Mouse (Mus musculus): Measurements from ENCODE around the gene Iqgap1. TPM values are rescaled to one million over a fixed set of nuclear protein-coding genes. Genes with fewer than 3 reads are reported as not detected.

The Iqgap1 gene
- polyA plus RNA-seq (2015; fragmentation: Nextera tagmentation; extraction: Ambion mirVana), result 95.2 and 95.3 TPM in 2 replicates

DNA sequence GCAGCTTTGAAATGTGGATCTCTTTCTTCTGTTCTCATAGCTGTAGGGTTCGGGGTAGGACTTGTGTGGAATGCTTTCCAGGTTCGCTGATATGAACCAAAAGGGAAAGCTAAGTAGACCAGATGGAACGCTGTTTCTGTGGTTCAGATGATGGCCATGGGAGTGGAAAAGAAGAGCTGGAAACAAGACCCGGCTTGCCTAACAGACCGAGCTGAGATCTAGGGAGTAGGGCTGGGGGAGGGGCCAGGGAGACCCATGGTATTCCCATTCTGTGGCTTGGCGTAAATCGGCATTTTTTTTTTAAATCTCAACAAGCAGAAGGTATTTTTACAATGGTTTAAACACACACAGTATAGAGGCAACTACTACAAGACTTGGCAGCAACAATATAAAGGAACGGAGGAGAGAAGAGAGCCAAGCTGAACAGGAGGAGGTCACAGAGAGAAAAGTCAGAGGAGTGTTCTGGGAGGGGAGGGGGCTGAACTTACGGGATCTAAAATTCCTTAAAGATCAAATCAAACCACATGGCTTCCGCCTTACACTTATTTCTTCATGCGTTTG, at the start of gene Iqgap1:
Iqgap1 (minus strand) TSS at position 132 of the 561 bp plus-strand sequence.
- no peaks in the 10 kb centered on the region for H3K36me3 ChIP-seq
- H3K4me3 ChIP-seq (replicated peaks), result no peak within 1 kb of the TSS
- peaks cover 43% of the 10 kb centered on the region for H3K4me1 ChIP-seq
- H3K4me2 ChIP-seq, result peak within 1 kb of the TSS; percentile 27
- no peak within 1 kb of the TSS for H3K9ac ChIP-seq
- WGBS, result 23% methylated on average over 11 of the region's 11 CpGs
- no peaks in the 10 kb centered on the region for H3K9me3 ChIP-seq (replicated peaks)
- 0 out of 2 replicates have a peak, but pooled peaks have one; percentile 11 for ATAC-seq (replicated peaks; ENCODE audit: low FRiP score)
- H3K27me3 ChIP-seq, result no peaks in the 10 kb centered on the region
- peak within 1 kb of the TSS; percentile 91 for H3K27ac ChIP-seq

DNA sequence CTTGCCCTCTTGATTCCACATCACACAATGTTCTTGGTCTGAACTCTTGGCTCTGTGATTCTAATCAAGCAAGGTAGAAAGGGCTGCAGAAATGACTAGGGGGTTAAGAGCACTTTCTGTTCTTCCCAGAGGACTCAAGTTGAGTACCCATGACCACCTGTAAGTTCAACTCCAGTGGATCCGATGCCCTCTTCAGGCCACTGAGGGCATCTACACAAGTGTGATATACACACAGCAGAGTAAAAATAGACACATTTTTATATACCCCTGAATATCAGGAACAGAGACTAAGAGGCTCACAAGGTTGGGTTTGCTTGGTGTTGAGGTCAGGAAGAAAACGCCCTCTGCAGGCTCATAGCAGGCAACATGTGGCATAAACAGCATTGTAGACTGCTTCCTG, 47.9 kb upstream of the Iqgap1 start:
- no peaks in the 10 kb centered on the region for H3K27me3 ChIP-seq
- no peak overlapping the region for H3K9ac ChIP-seq
- H3K9me3 ChIP-seq (replicated peaks), result no peaks in the 10 kb centered on the region
- H3K27ac ChIP-seq, result no peak overlapping the region
- no peak for ATAC-seq (replicated peaks; ENCODE audit: low FRiP score)
- no peak overlapping the region for H3K4me2 ChIP-seq
- WGBS, result 95% methylated on average over 2 of the region's 2 CpGs
- no peak overlapping the region for H3K4me3 ChIP-seq (replicated peaks)
- peaks cover 93% of the 10 kb centered on the region for H3K36me3 ChIP-seq
- no peaks in the 10 kb centered on the region for H3K4me1 ChIP-seq

DNA sequence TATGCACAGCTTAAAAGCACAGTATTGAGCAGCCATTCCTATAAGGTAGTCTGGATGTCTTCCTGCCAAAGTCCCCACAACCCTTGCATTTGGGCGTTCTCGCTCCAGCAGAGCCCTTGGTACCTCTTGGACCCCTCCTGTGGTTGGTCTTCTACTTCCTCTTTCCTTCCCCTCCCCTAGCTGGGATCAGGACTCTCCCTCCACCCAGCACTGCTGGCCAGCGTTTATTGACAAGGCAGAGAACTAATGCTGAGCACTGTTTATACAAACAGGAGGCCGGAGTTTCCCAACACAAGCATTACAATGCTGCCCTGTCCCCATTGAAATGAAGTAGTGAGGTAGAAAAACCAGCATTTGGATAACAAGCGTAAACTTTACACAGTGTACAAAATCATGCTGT, 47.3 kb upstream of the Iqgap1 start:
- H3K4me1 ChIP-seq, result no peaks in the 10 kb centered on the region
- peaks cover 97% of the 10 kb centered on the region for H3K36me3 ChIP-seq
- 87% methylated on average over 5 of the region's 5 CpGs for WGBS

DNA sequence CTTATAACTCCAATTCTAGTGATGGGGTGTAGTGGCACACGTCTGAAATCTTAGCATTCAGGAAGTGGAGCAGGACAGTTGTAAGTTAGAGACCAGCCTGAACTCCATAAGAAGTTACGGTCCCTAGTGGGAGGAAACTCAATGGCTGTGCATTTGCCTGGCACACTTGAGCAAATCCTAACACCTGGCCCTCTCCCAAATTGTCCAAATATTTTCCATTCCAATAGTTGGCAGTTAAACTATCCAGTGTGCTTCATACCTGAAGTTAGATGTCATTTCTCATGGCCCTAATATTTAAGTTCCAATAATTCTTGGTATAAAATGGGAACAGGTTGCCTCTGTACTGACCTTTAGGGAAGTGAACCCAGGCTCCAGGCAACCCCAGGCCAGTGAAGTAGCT, 42.9 kb upstream of the Iqgap1 start:
- Histone ChIP-seq H3K36me3 (peaks cover 91% of the 10 kb centered on the region), H3K4me1 (peaks cover 28% of the 10 kb centered on the region), H3K27ac (no peak overlapping the region), H3K9ac (no peak overlapping the region), H3K4me2 (no peak overlapping the region), H3K9me3 (replicated peaks) (no peaks in the 10 kb centered on the region), H3K4me3 (replicated peaks) (no peak overlapping the region), H3K27me3 (no peaks in the 10 kb centered on the region)
- ATAC-seq (replicated peaks; ENCODE audit: low FRiP score), result no peak
- 90% methylated on average over 2 of the region's 2 CpGs for WGBS

More for the DNA sequence above, 47.3 kb upstream of the Iqgap1 start:
- Histone ChIP-seq H3K27me3 (no peaks in the 10 kb centered on the region), H3K4me2 (no peak overlapping the region), H3K9me3 (replicated peaks) (no peaks in the 10 kb centered on the region), H3K27ac (no peak overlapping the region), H3K9ac (no peak overlapping the region), H3K4me3 (replicated peaks) (no peak overlapping the region)
- ATAC-seq (replicated peaks; ENCODE audit: low FRiP score), result no peak

DNA sequence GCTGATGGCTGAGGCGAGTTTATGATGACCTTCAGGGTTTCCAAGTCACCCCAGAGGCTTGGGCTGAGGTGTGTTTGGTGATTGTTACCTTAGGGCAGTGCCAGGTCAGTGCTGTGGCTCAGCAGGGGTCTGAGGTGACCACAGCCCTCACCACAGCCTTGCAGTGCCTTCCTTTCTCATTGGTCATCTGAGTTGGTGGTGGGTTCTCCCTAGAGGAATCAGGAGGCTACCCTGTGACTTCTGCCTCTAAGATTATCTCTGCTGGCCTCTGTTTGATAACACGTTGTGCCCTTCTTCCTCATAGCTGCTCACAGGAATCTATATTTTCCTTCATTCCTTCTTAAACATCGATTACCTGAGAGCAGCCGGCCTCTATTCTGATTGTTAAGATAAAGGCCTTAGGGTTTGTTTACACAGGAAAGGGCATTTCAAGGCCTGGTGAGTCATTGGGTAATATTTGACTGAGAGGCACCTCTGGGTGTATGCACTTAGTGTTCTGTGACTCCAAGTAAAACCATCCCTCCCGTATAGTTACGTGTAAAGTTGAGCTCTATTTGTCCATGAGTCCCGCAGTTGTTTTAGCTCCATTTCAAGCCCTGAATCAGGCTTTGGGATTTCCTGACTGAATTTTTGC, 40.9 kb upstream of the Iqgap1 start:
- ATAC-seq (replicated peaks; ENCODE audit: low FRiP score), result peak; percentile 68; the same call in 1 of the 2 replicates
- Histone ChIP-seq H3K9ac (no peak overlapping the region), H3K27ac (peak overlapping the region; percentile 57), H3K27me3 (no peaks in the 10 kb centered on the region), H3K36me3 (peaks cover 80% of the 10 kb centered on the region), H3K4me1 (peaks cover 47% of the 10 kb centered on the region), H3K4me2 (no peak overlapping the region), H3K4me3 (replicated peaks) (no peak overlapping the region), H3K9me3 (replicated peaks) (no peaks in the 10 kb centered on the region)
- 69% methylated on average over 7 of the region's 7 CpGs for WGBS

DNA sequence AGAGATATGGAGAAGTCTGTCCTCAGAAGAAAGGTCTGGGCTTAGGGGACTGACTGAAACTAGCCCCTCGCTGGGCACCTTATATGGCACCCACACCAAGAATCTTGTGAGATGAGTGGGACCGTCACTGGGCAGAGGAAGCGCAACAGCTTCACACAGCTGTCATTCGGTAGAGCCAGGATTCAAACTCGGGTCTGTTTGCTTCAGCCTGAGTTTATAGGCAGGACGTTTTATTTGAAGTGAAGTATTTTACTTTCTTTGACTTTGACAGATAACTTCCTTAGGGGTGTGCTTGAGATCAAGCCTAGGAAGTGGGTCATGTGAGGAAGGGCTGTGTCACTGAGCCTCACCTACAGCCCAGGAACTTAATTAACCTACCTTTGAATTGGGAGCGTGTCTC, 39.7 kb upstream of the Iqgap1 start:
- no peak for ATAC-seq (replicated peaks; ENCODE audit: low FRiP score)
- no peaks in the 10 kb centered on the region for H3K9me3 ChIP-seq (replicated peaks)
- H3K27me3 ChIP-seq, result no peaks in the 10 kb centered on the region
- no peak overlapping the region for H3K4me3 ChIP-seq (replicated peaks)
- H3K9ac ChIP-seq, result no peak overlapping the region
- 84% methylated on average over 7 of the region's 7 CpGs for WGBS
- H3K36me3 ChIP-seq, result peaks cover 70% of the 10 kb centered on the region
- peaks cover 49% of the 10 kb centered on the region for H3K4me1 ChIP-seq
- 0 out of 2 replicates have a peak overlapping the region, but pooled peaks have one; percentile 16 for H3K4me2 ChIP-seq
- peak overlapping the region; percentile 75 for H3K27ac ChIP-seq

DNA sequence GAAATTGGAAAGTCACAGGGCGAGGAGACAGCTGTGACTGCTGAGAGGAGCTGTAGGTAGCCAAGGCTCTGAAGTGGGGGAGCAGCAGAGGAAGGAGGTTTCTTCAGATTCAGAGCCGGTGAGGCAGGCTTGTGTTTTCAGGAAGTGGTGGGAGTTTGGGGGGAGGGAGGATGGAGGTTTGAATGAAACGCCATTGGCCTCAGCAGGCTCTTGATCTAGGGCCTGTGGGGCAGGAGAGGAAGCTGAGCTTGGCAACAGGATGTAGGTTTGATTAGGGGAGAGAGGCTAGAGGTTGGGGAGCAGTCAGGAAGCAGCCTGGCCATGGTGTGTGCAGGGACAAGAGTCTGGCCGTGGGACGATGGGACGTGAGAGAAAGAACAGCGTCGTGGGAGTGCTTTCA, 39.1 kb upstream of the Iqgap1 start:
- H3K4me1 ChIP-seq, result peaks cover 52% of the 10 kb centered on the region
- peaks cover 63% of the 10 kb centered on the region for H3K36me3 ChIP-seq
- no peaks in the 10 kb centered on the region for H3K9me3 ChIP-seq (replicated peaks)
- no peak overlapping the region for H3K9ac ChIP-seq
- H3K27ac ChIP-seq, result peak overlapping the region; percentile 75
- no peaks in the 10 kb centered on the region for H3K27me3 ChIP-seq
- no peak for ATAC-seq (replicated peaks; ENCODE audit: low FRiP score)
- 0 out of 2 replicates have a peak overlapping the region, but pooled peaks have one; percentile 16 for H3K4me2 ChIP-seq
- WGBS, result 65% methylated on average over 8 of the region's 8 CpGs
- H3K4me3 ChIP-seq (replicated peaks), result no peak overlapping the region

DNA sequence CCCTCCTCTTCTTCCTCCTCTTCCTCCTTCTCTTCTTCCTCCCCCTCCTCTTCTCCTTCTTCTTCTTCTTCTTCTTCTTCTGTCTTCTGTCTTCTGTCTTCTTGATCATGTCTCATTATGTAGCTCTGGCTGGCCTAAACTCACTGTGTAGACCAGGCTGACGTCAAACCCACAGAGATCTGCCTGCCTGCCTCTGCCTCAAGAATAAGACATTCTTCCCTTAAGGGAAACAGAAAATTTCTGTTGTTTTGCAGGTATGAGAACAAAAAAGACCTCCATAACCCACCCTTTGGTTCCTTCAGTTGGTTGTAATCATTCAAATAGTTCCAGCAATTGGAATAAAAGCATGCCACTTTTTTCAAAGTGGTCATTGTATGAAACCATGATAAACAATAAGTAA, 38.4 kb upstream of the Iqgap1 start:
- Histone ChIP-seq H3K36me3 (peaks cover 56% of the 10 kb centered on the region), H3K4me1 (peaks cover 52% of the 10 kb centered on the region), H3K27me3 (no peaks in the 10 kb centered on the region), H3K27ac (peak overlapping the region; percentile 75; the same call in 1 of the 2 replicates), H3K9me3 (replicated peaks) (no peaks in the 10 kb centered on the region), H3K9ac (no peak overlapping the region), H3K4me2 (no peak overlapping the region), H3K4me3 (replicated peaks) (no peak overlapping the region)
- WGBS, result 50% methylated on average over 1 of the region's 1 CpGs
- no peak for ATAC-seq (replicated peaks; ENCODE audit: low FRiP score)

DNA sequence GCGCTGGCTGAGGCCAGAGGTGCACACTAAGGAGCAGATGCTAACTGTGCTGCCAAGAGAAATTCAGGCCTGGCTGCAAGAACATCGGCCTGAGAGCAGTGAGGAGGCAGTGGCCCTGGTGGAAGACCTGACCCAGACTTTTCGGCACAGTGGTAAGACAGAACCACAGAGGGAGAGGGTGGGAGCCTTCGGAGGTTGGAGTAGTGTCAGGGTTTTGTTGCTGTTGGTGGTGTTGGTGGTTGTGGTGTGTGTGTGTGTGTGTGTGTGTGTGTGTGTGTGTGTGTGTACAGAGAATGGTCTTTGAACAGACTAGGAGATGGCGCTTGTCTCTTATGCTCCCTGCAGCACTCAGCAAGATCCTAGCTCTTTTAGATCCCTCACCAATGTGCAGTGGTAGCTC, 37.7 kb upstream of the Iqgap1 start:
- ATAC-seq (replicated peaks; ENCODE audit: low FRiP score), result no peak
- 83% methylated on average over 5 of the region's 5 CpGs for WGBS
- peak overlapping the region; percentile 21; the same call in 1 of the 2 replicates for H3K4me2 ChIP-seq
- no peak overlapping the region for H3K4me3 ChIP-seq (replicated peaks)
- H3K27ac ChIP-seq, result peak overlapping the region; percentile 56
- no peaks in the 10 kb centered on the region for H3K9me3 ChIP-seq (replicated peaks)
- no peaks in the 10 kb centered on the region for H3K27me3 ChIP-seq
- H3K4me1 ChIP-seq, result peaks cover 52% of the 10 kb centered on the region
- no peak overlapping the region for H3K9ac ChIP-seq
- H3K36me3 ChIP-seq, result peaks cover 50% of the 10 kb centered on the region

DNA sequence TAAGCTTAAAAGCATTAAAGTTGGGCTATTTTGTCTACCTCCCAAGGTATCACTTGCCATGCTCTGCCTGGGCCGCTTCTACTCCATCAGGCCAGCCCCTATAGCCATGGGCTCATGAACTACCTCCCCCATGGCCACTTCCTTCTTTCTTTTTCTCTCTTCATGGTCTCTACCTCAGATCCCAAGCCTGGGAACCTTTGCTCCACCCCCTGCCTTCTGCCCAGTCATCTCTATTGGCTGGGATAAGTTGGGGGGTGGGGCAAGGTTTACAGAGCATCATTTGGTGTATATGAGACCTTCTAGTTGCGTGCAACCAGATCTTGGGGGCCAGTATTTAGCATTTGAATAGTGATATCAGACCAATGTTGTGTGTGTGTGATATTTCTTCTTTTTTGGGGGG, 36.7 kb upstream of the Iqgap1 start:
- Histone ChIP-seq H3K27ac (no peak overlapping the region), H3K36me3 (peaks cover 39% of the 10 kb centered on the region), H3K9ac (no peak overlapping the region), H3K27me3 (no peaks in the 10 kb centered on the region), H3K4me3 (replicated peaks) (0 out of 2 replicates have a peak overlapping the region, but pooled peaks have one; percentile 12), H3K4me1 (peaks cover 52% of the 10 kb centered on the region), H3K4me2 (peak overlapping the region; percentile 36), H3K9me3 (replicated peaks) (no peaks in the 10 kb centered on the region)
- ATAC-seq (replicated peaks; ENCODE audit: low FRiP score), result no peak
- 91% methylated on average over 2 of the region's 2 CpGs for WGBS

DNA sequence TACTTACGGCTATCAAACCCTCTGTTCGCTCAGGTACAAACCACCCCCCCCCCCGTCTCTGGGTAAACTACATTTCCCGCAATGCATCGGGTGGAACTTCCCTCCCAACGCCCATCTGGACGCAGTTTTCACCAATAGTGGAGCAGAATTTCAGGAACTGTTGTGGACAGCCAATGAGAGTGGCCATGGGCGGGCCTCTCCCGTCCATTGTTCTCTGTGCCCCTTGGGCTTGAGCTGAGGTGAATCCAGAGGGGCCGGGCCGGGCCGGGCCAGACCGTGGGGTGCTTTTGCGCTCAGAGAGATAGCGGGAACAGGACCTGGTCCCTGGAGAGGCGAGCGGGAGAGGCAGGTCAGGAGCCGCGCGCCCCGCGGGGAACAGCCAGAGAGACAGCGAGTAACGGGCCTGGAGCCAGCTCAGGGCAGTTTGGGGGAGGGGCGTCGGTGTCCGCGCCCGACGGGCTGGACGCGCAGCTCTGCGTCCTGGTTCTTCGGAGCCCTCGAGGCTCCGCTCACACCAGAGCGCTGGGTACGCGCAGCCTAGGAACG, 35.0 kb upstream of the Iqgap1 start, which contains the start of gene Zscan2:
Zscan2 (plus strand) TSS at position 192 of the 546 bp plus-strand sequence.
- H3K4me3 ChIP-seq (replicated peaks), result peak within 1 kb of the TSS; percentile 80
- WGBS, result under 1% methylated on average over 40 of the region's 40 CpGs
- ATAC-seq (replicated peaks; ENCODE audit: low FRiP score), result peak; percentile 97

DNA sequence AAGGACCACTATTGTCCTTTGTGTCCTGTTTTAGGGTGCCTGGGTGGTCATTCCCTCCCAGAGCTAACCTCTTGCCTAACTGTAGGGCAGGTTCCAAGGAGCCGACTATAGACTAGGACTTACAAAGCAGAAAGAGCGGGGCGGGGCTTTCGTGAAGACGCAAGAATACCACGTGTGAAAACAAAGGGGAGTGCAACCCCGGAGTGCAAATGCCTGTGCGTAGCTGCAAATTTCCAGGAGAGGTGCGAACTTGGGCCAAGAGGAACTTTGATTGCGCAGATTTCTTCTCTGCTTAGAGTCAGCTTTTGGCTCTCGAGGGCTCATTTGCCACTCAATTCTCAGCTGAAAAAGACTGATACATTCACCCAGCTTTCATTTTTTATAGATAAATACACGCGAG, 34.5 kb upstream of the Iqgap1 start:
- H3K4me2 ChIP-seq, result peak overlapping the region; percentile 77
- peaks cover 38% of the 10 kb centered on the region for H3K4me1 ChIP-seq
- peak; percentile 68 for ATAC-seq (replicated peaks; ENCODE audit: low FRiP score)
- no peaks in the 10 kb centered on the region for H3K9me3 ChIP-seq (replicated peaks)
- H3K27me3 ChIP-seq, result no peaks in the 10 kb centered on the region
- H3K9ac ChIP-seq, result peak overlapping the region; percentile 39
- peak overlapping the region; percentile 80 for H3K4me3 ChIP-seq (replicated peaks)
- under 1% methylated on average over 13 of the region's 13 CpGs for WGBS
- H3K36me3 ChIP-seq, result peaks cover 23% of the 10 kb centered on the region
- no peak overlapping the region for H3K27ac ChIP-seq

More for the DNA sequence above, 35.0 kb upstream of the Iqgap1 start, which contains the start of gene Zscan2:
- peak within 1 kb of the TSS; percentile 77 for H3K4me2 ChIP-seq
- peak within 1 kb of the TSS; percentile 92 for H3K27ac ChIP-seq
- peaks cover 43% of the 10 kb centered on the region for H3K4me1 ChIP-seq
- no peaks in the 10 kb centered on the region for H3K27me3 ChIP-seq
- peaks cover 28% of the 10 kb centered on the region for H3K36me3 ChIP-seq
- no peaks in the 10 kb centered on the region for H3K9me3 ChIP-seq (replicated peaks)
- H3K9ac ChIP-seq, result peak within 1 kb of the TSS; percentile 92
